Mouse (Mus musculus) embryonic facial prominence, embryonic 14.5 days (tissue): ENCODE data around the gene Ptk6. TPM values are rescaled to one million over a fixed set of nuclear protein-coding genes. Genes with fewer than 3 reads are reported as not detected.
A peak's percentile ranks its signal among the peaks of the same experiment; 100 is the strongest.

Experiments used
- ATAC-seq: fragments of 200-750 bp; cut with Nextera tagmentation; 2 replicates; pipeline ENCODE4 v1.8.0; 2017; ENCODE audit warnings: low read depth, moderate number of reproducible peaks, moderate TSS enrichment
- DNase-seq: peaks from one replicate; pipeline ENCODE4 v3.0.0-alpha.2; 2015; ENCODE audit warnings: low spot score
- H3K27ac ChIP-seq: fragments of 300-500 bp; sonication (generic); replicated peaks from 2 replicates; pipeline ENCODE4 v1.5.1; 2014; ENCODE audit warnings: low read depth, mild to moderate bottlenecking, low read length, moderate library complexity
- H3K27me3 ChIP-seq: fragments of 300-500 bp; sonication (generic); replicated peaks from 2 replicates; pipeline ENCODE4 v1.6.1; 2014; ENCODE audit warnings: low read length; ENCODE audit not compliant: control insufficient read depth, insufficient read depth
- H3K36me3 ChIP-seq: fragments of 300-500 bp; sonication (generic); 2 replicates; pipeline ENCODE4 v1.6.1; 2014; ENCODE audit warnings: low read length, mixed read lengths; ENCODE audit not compliant: control insufficient read depth, insufficient read depth
- H3K4me1 ChIP-seq: fragments of 300-500 bp; sonication (generic); 2 replicates; pipeline ENCODE4 v1.6.1; 2014; ENCODE audit warnings: antibody characterized with exemption, low read length; ENCODE audit not compliant: control insufficient read depth, insufficient read depth
- H3K4me2 ChIP-seq: fragments of 300-500 bp; sonication (generic); 2 replicates; pipeline ENCODE4 v1.6.1; 2014; ENCODE audit warnings: low read depth, mild to moderate bottlenecking, low read length, moderate library complexity, mixed read lengths
- H3K4me3 ChIP-seq: fragments of 300-500 bp; sonication (generic); 2 replicates; pipeline ENCODE4 v1.5.1; 2014; ENCODE audit warnings: low read depth, mild to moderate bottlenecking, low read length
- H3K9ac ChIP-seq: fragments of 300-500 bp; sonication (generic); 2 replicates; pipeline ENCODE4 v1.6.1; 2014; ENCODE audit warnings: low read depth, mild to moderate bottlenecking, low read length, moderate library complexity, mixed read lengths
- H3K9me3 ChIP-seq: fragments of 300-500 bp; sonication (generic); 2 replicates; pipeline ENCODE4 v1.6.1; 2016; ENCODE audit warnings: low read length; ENCODE audit not compliant: control insufficient read depth
- WGBS: fragments of 180-500 bp; shearing (Covaris S2); extraction: QIAGEN DNeasy Blood & Tissue Kit; methylation state at CpG from one replicate; pipeline ENCODE4 v1.1.7; 2014; 5-methylcytosine and 5-hydroxymethylcytosine counted together
- polyA plus RNA-seq: library from polyadenylated mRNA; unstranded; fragments of >200 nt; fragmentation: Nextera tagmentation; extraction: Ambion mirVana; gene quantifications from 2 replicates; pipeline ENCODE4 v1.2.1, GENCODE M21; 2014

Ptk6 gene
- polyA plus RNA-seq: 0.10 and 0.19 TPM in 2 replicates

DNA sequence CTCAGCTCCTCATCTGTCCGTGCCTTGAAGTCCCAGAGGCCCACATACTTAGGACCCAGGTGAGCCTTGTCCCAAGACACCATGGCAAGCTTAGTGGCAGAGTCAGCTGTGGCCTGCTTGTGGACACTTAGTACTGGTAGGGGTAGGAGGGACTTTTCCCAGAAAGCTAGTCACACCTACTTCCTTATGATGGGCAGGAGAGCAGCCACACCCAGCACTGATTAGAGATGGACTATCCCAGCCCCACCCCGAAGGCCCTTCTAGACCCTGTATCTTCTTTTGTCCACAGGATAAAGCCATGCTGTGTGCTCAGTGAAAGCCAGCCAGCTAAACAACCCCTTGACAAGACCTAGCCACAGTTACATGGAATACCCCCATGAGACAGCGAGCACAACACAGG, at the start of gene Ptk6:
TSS of gene Ptk6 (minus strand) at position 368 of the 400 bp plus-strand sequence.
- H3K4me2 ChIP-seq: no peak within 1 kb of the TSS
- H3K27ac ChIP-seq: no peak within 1 kb of the TSS
- WGBS: 78% methylated on average over 3 of the region's 3 CpGs

DNA sequence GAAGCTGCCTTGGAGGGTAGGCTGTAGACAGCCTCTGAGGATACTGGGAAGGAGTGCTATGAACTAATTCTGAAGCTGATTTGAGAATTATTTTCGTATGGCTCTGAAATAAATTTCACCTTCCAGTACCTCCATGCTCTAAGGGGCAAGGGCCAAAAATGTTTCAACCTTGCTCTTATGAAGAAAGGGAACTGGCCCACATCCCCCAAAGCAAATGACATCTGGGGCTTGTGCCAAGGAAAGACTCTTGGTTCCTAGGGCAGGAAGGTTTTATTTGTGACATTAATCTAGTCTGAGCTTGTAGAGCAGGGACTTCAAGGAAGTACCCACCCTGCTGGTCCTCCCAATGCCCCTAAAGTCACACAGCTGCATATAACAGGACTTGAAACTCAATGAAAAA, 49.3 kb upstream of the Ptk6 start:
- DNase-seq (no peak), ATAC-seq (no peak)
- H3K4me3 ChIP-seq: no peak overlapping the region
- no peak overlapping the region for H3K9ac ChIP-seq
- 90% methylated on average over 1 of the region's 1 CpGs for WGBS
- H3K9me3 ChIP-seq: no peaks in the 10 kb centered on the region
- peaks cover 57% of the 10 kb centered on the region for H3K36me3 ChIP-seq
- no peak overlapping the region for H3K4me2 ChIP-seq
- H3K27me3 ChIP-seq: no peaks in the 10 kb centered on the region
- H3K27ac ChIP-seq: no peak overlapping the region
- no peaks in the 10 kb centered on the region for H3K4me1 ChIP-seq

More for the DNA sequence above, at the start of gene Ptk6:
- H3K9ac ChIP-seq: no peak within 1 kb of the TSS
- DNase-seq (no peak), ATAC-seq (no peak)
- H3K4me3 ChIP-seq: no peak within 1 kb of the TSS
- no peaks in the 10 kb centered on the region for H3K9me3 ChIP-seq
- no peaks in the 10 kb centered on the region for H3K4me1 ChIP-seq
- H3K27me3 ChIP-seq: no peaks in the 10 kb centered on the region
- H3K36me3 ChIP-seq: no peaks in the 10 kb centered on the region

DNA sequence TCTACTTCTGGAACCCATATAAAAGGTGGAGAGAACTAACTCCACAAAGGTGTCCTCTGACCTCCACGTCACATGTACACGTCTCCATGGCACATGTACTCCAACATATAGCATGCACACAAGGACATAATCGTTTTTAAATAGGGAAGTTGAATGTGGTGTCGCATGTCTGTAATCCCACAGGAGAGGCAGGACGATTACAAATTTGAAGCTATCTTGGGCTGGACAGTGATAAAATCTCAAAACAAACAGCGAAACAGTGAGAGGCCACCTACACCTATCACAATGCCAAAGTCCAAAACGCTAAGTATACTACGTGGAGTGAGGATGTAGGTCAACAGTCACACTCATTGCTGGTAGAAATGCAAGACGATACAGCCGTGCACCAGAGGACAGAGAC, 46.6 kb upstream of the Ptk6 start:
- no peaks in the 10 kb centered on the region for H3K27me3 ChIP-seq
- DNase-seq (no peak), ATAC-seq (no peak)
- no peak overlapping the region for H3K4me3 ChIP-seq
- WGBS: 78% methylated on average over 10 of the region's 10 CpGs
- H3K9ac ChIP-seq: no peak overlapping the region
- H3K4me2 ChIP-seq: no peak overlapping the region
- H3K36me3 ChIP-seq: peaks cover 34% of the 10 kb centered on the region
- no peaks in the 10 kb centered on the region for H3K9me3 ChIP-seq
- H3K27ac ChIP-seq: no peak overlapping the region
- H3K4me1 ChIP-seq: no peaks in the 10 kb centered on the region

DNA sequence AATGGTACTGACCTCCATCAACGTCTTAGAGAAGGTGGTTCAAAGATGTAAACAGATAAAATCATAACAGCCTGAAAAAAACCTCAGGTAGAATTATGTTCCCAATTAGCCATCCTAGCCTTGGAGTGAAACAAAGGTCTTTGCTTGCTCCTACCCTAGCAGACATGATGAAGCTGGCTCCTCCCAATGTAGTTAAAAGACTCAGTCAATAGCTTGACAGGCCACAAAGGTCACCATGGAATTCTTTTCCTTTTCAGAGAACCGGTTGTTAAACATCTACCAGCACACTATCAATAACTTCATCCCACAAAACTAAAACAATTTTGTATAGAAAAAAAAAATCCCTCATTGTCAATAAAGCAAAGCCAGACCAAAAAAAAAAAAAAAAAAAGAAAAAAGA, 42.4 kb upstream of the Ptk6 start:
- no peaks in the 10 kb centered on the region for H3K9me3 ChIP-seq
- no peak overlapping the region for H3K4me2 ChIP-seq
- no peaks in the 10 kb centered on the region for H3K27me3 ChIP-seq
- no peak overlapping the region for H3K9ac ChIP-seq
- H3K36me3 ChIP-seq: no peaks in the 10 kb centered on the region
- H3K27ac ChIP-seq: no peak overlapping the region
- ATAC-seq: no peak
- 23% methylated on average over 2 of the region's 2 CpGs for WGBS
- H3K4me1 ChIP-seq: peaks cover 4% of the 10 kb centered on the region; the same call in 1 of the 2 replicates
- no peak for DNase-seq
- H3K4me3 ChIP-seq: no peak overlapping the region

DNA sequence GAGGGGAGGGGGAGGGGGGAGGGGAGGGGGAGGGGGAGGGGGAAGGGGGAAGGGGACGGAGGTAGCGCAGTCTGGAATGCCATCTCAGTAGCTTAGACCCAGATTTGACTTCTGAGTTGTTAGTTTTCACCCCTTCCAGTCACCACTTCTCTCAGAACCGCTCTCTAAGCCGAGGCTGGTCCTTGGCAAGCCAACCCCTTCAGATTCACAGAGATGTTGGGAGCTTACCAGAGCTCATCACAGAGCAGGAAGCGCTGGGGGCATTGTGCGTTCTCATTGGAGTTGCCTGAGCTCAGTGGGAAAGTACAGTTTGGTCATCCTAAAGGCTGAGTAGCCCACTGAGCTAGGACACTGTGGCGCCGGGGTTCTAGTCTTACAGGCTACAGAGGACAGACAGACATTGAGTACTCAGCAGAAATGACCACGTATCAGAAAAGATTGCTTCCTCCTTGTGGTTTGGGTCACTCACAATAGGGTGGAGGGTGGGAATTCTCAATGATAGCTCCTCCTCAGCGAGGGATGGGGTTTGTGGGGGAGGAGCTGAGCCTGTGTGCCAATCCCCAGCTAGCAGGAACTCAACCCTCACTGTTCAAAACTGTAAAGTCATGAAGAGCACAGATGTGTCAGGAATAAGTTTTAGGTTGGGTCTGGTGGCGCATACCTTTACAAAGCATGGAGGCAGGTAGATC, 41.3 kb upstream of the Ptk6 start:
- no peak for ATAC-seq
- WGBS: 31% methylated on average over 11 of the region's 11 CpGs
- Histone ChIP-seq H3K27ac (no peak overlapping the region), H3K4me1 (peaks cover 4% of the 10 kb centered on the region; the same call in 1 of the 2 replicates), H3K9me3 (no peaks in the 10 kb centered on the region), H3K4me3 (no peak overlapping the region), H3K9ac (no peak overlapping the region), H3K36me3 (no peaks in the 10 kb centered on the region), H3K4me2 (no peak overlapping the region), H3K27me3 (no peaks in the 10 kb centered on the region)
- no peak for DNase-seq

DNA sequence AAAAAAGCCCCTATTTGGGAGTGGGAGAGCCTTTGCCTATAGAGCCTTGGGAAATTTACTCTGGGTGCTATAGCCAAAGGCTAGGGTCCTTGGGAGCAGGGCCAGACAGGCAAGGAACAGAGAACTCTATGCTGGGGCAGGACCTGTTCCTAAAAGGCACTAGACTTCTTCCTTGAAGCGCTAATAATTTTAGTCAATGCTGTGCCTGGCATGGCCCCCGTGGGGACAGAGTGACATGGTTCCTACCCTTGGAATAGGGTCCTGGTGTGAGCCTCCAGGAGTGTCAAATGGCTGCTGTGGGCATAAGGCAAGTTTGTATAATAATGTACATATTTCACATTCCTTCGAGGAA, 39.7 kb upstream of the Ptk6 start:
- peak overlapping the region; percentile 43 for H3K4me3 ChIP-seq
- H3K9me3 ChIP-seq: no peaks in the 10 kb centered on the region
- WGBS: 49% methylated on average over 3 of the region's 3 CpGs
- H3K27ac ChIP-seq: no peak overlapping the region
- H3K27me3 ChIP-seq: no peaks in the 10 kb centered on the region
- H3K36me3 ChIP-seq: no peaks in the 10 kb centered on the region
- H3K9ac ChIP-seq: peak overlapping the region; percentile 64
- peaks cover 4% of the 10 kb centered on the region; the same call in 1 of the 2 replicates for H3K4me1 ChIP-seq
- 0 out of 2 replicates have a peak, but pooled peaks have one; percentile 3 for ATAC-seq
- H3K4me2 ChIP-seq: peak overlapping the region; percentile 66
- DNase-seq: no peak

DNA sequence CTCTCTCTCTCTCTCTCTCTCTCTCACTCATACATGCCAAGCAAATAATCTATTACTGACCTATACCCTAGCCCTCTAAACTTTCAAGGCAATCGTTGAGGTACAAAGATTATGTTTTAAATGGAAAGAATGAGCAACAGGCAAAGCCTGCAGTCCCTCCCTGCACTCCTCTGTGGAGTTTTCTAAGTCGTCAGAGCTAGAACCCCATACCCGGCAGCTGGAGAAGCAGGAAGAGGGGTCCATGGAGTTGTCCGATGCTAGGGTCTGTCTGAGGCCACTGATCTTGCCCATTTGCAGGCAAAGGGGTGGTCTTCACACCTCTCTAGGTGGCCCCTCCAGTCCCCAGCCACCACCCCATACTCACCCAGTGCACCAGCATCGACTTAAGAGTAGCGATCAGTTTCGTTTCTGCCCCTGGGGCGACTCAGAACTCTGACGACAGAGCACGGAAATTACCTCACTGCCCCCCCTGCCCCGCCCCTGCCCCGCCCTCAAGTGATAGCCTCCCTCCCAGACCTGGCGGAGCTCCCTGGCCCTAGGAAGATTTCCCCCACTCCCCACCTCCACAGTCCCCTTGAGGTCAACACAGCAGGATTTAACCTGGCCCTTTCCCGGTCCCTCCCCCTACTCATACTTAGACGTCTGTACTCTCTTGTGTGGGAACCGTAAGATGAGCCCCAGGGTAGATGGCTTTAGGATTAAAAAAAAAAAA, 39.2 kb upstream of the Ptk6 start, which contains the start of gene Helz2:
TSS of gene Helz2 (minus strand) at position 426 of the 712 bp plus-strand sequence.
- Histone ChIP-seq H3K4me3 (peak within 1 kb of the TSS; percentile 43), H3K36me3 (no peaks in the 10 kb centered on the region), H3K4me1 (peaks cover 4% of the 10 kb centered on the region; the same call in 1 of the 2 replicates), H3K27me3 (no peaks in the 10 kb centered on the region), H3K9me3 (no peaks in the 10 kb centered on the region), H3K9ac (peak within 1 kb of the TSS; percentile 64), H3K27ac (no peak within 1 kb of the TSS), H3K4me2 (peak within 1 kb of the TSS; percentile 66)
- WGBS: 9% methylated on average over 16 of the region's 16 CpGs
- DNase-seq: peak; percentile 51
- ATAC-seq: peak; percentile 81

DNA sequence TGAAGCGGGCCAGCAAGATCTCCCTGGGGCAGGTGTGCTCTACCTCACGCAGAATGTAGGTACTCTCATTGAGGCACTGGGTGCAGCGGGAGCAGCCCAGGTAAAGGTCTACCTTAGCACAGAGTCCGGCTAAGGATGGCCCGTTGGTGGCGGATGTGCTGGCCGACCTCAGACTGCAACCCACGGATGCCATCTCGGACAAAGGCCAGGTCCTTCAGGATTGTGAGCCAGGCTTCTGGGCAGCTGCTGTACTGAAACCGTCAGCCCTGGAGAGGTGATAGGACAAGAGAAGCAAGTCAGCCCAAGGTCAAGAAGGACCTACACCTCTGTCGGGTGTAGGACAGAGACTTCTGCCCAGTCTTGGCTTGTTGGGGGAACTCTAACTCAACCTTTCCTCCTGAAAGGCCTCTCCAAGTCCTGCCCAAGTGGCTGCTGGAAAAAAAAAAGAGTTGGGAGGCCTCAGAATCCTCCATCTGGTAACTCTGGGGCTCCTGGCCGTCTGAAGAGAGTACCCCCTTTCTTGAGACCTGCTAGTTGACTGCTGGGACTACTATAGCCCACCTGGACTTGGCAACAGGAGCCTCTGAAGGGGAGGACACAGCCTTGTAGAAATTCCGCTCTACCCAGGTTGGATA, 38.3 kb upstream of the Ptk6 start:
- Histone ChIP-seq H3K4me1 (peaks cover 4% of the 10 kb centered on the region; the same call in 1 of the 2 replicates), H3K27me3 (no peaks in the 10 kb centered on the region), H3K36me3 (no peaks in the 10 kb centered on the region), H3K4me2 (peak overlapping the region; percentile 66), H3K9me3 (no peaks in the 10 kb centered on the region), H3K9ac (peak overlapping the region; percentile 64; the same call in 1 of the 2 replicates), H3K4me3 (peak overlapping the region; percentile 43; the same call in 1 of the 2 replicates), H3K27ac (no peak overlapping the region)
- ATAC-seq: no peak
- DNase-seq: no peak
- WGBS: 91% methylated on average over 13 of the region's 13 CpGs
